Mouse (Mus musculus): ENCODE measurements around the gene Ciao2b. TPM values are rescaled to one million over a fixed set of nuclear protein-coding genes. Genes with fewer than 3 reads are reported as not detected.
A peak's percentile ranks its signal among the peaks of the same experiment; 100 is the strongest.

Ciao2b gene
- polyA plus RNA-seq, 1 experiment from 2014 or later: 98.9 TPM

GRCm38 (mm10) chr8:104631975-104632374, 9.8 kb downstream of the Ciao2b start:
- Histone ChIP-seq H3K4me1 (peaks cover 14% of the 10 kb centered on the region), H3K36me3 (0 out of 2 replicates have a peak, but pooled peaks cover 12% of the 10 kb centered on the region), H3K9me3 (replicated peaks) (no peaks in the 10 kb centered on the region), H3K9ac (no peak overlapping the region), H3K27ac (no peak overlapping the region), H3K4me2 (replicated peaks) (peak overlapping the region; percentile 80; the same call in 1 of the 2 replicates), H3K27me3 (peaks cover 42% of the 10 kb centered on the region), H3K4me3 (no peak overlapping the region)
- no peak for ATAC-seq (ENCODE audit: low FRiP score)
- 35% methylated on average over 5 of the region's 5 CpGs for WGBS

GRCm38 (mm10) chr8:104630981-104631663, 10.6 kb downstream of the Ciao2b start, which contains the start of gene Rrad:
TSS of gene Rrad (minus strand) at chr8:104631327.
- peaks cover 14% of the 10 kb centered on the region for H3K4me1 ChIP-seq
- peak within 1 kb of the TSS; percentile 38 for H3K4me3 ChIP-seq
- H3K36me3 ChIP-seq: 0 out of 2 replicates have a peak, but pooled peaks cover 9% of the 10 kb centered on the region
- no peaks in the 10 kb centered on the region for H3K9me3 ChIP-seq (replicated peaks)
- ATAC-seq (ENCODE audit: low FRiP score): peak; percentile 59
- WGBS: under 1% methylated on average over 28 of the region's 28 CpGs
- H3K27ac ChIP-seq: no peak within 1 kb of the TSS
- peak within 1 kb of the TSS; percentile 58 for H3K9ac ChIP-seq
- H3K27me3 ChIP-seq: peaks cover 42% of the 10 kb centered on the region
- peak within 1 kb of the TSS; percentile 80 for H3K4me2 ChIP-seq (replicated peaks)

- 1% methylated on average over 36 of the region's 36 CpGs for WGBS
- Histone ChIP-seq H3K9ac (peak overlapping the region; percentile 58), H3K27me3 (peaks cover 42% of the 10 kb centered on the region), H3K27ac (no peak overlapping the region), H3K4me1 (peaks cover 14% of the 10 kb centered on the region), H3K9me3 (replicated peaks) (no peaks in the 10 kb centered on the region), H3K4me3 (peak overlapping the region; percentile 38), H3K4me2 (replicated peaks) (peak overlapping the region; percentile 80), H3K36me3 (0 out of 2 replicates have a peak, but pooled peaks cover 5% of the 10 kb centered on the region)
- ATAC-seq (ENCODE audit: low FRiP score): peak; percentile 24; the same call in 1 of the 2 replicates
Measured at GRCm38 (mm10) chr8:104630574-104630973, 11.2 kb downstream of the Ciao2b start.

- H3K9me3 ChIP-seq (replicated peaks): no peaks in the 10 kb centered on the region
- WGBS: 38% methylated on average over 8 of the region's 8 CpGs
- H3K27me3 ChIP-seq: peaks cover 42% of the 10 kb centered on the region
- ATAC-seq (ENCODE audit: low FRiP score): no peak
- H3K27ac ChIP-seq: no peak overlapping the region
- H3K9ac ChIP-seq: no peak overlapping the region
- H3K4me1 ChIP-seq: peaks cover 14% of the 10 kb centered on the region
- peak overlapping the region; percentile 80 for H3K4me2 ChIP-seq (replicated peaks)
- 0 out of 2 replicates have a peak, but pooled peaks cover under 1% of the 10 kb centered on the region for H3K36me3 ChIP-seq
- H3K4me3 ChIP-seq: no peak overlapping the region
Measured at GRCm38 (mm10) chr8:104630111-104630479, 11.7 kb downstream of the Ciao2b start.

GRCm38 (mm10) chr8:104629306-104630110, 12.3 kb downstream of the Ciao2b start:
- H3K36me3 ChIP-seq: no peaks in the 10 kb centered on the region
- H3K27me3 ChIP-seq: peaks cover 42% of the 10 kb centered on the region
- H3K4me1 ChIP-seq: peaks cover 14% of the 10 kb centered on the region
- no peak for ATAC-seq (ENCODE audit: low FRiP score)
- H3K9ac ChIP-seq: no peak overlapping the region
- no peak overlapping the region for H3K27ac ChIP-seq
- no peak overlapping the region for H3K4me3 ChIP-seq
- no peaks in the 10 kb centered on the region for H3K9me3 ChIP-seq (replicated peaks)
- WGBS: 77% methylated on average over 22 of the region's 22 CpGs
- no peak overlapping the region for H3K4me2 ChIP-seq (replicated peaks)

GRCm38 (mm10) chr8:104628402-104628801, 13.4 kb downstream of the Ciao2b start:
- WGBS: 94% methylated on average over 21 of the region's 21 CpGs
- peaks cover 14% of the 10 kb centered on the region for H3K4me1 ChIP-seq
- H3K27ac ChIP-seq: no peak overlapping the region
- no peak overlapping the region for H3K9ac ChIP-seq
- no peak for ATAC-seq (ENCODE audit: low FRiP score)
- no peaks in the 10 kb centered on the region for H3K36me3 ChIP-seq
- H3K27me3 ChIP-seq: peaks cover 42% of the 10 kb centered on the region
- no peak overlapping the region for H3K4me3 ChIP-seq
- H3K9me3 ChIP-seq (replicated peaks): no peaks in the 10 kb centered on the region
- H3K4me2 ChIP-seq (replicated peaks): no peak overlapping the region

- no peak overlapping the region for H3K4me2 ChIP-seq (replicated peaks)
- 74% methylated on average over 4 of the region's 4 CpGs for WGBS
- no peak overlapping the region for H3K4me3 ChIP-seq
- H3K9ac ChIP-seq: no peak overlapping the region
- H3K27me3 ChIP-seq: peaks cover 38% of the 10 kb centered on the region
- H3K9me3 ChIP-seq (replicated peaks): no peaks in the 10 kb centered on the region
- peaks cover 14% of the 10 kb centered on the region for H3K4me1 ChIP-seq
- H3K27ac ChIP-seq: no peak overlapping the region
- no peak for ATAC-seq (ENCODE audit: low FRiP score)
- no peaks in the 10 kb centered on the region for H3K36me3 ChIP-seq
Measured at GRCm38 (mm10) chr8:104627065-104627740, 14.6 kb downstream of the Ciao2b start.

GRCm38 (mm10) chr8:104624161-104624560, 17.6 kb downstream of the Ciao2b start, which contains the start of gene Cdh16:
TSS of gene Cdh16 (minus strand) at chr8:104624396.
- 72% methylated on average over 6 of the region's 6 CpGs for WGBS
- no peaks in the 10 kb centered on the region for H3K9me3 ChIP-seq (replicated peaks)

GRCm38 (mm10) chr8:104620765-104621164, 21.0 kb downstream of the Ciao2b start:
- no peaks in the 10 kb centered on the region; the same call in 1 of the 2 replicates for H3K27me3 ChIP-seq
- 80% methylated on average over 5 of the region's 5 CpGs for WGBS
- H3K4me3 ChIP-seq: no peak overlapping the region
- H3K27ac ChIP-seq: no peak overlapping the region
- no peaks in the 10 kb centered on the region for H3K36me3 ChIP-seq
- no peaks in the 10 kb centered on the region for H3K4me1 ChIP-seq
- H3K9ac ChIP-seq: no peak overlapping the region
- no peak overlapping the region for H3K4me2 ChIP-seq (replicated peaks)
- no peak for ATAC-seq (ENCODE audit: low FRiP score)
- no peaks in the 10 kb centered on the region for H3K9me3 ChIP-seq (replicated peaks)

More at GRCm38 (mm10) chr8:104624161-104624560, 17.6 kb downstream of the Ciao2b start, which contains the start of gene Cdh16:
- no peak for ATAC-seq (ENCODE audit: low FRiP score)
- no peak within 1 kb of the TSS for H3K27ac ChIP-seq
- H3K27me3 ChIP-seq: peaks cover 8% of the 10 kb centered on the region
- H3K4me3 ChIP-seq: no peak within 1 kb of the TSS
- H3K9ac ChIP-seq: no peak within 1 kb of the TSS
- H3K4me2 ChIP-seq (replicated peaks): no peak within 1 kb of the TSS
- no peaks in the 10 kb centered on the region for H3K36me3 ChIP-seq
- H3K4me1 ChIP-seq: no peaks in the 10 kb centered on the region

- Histone ChIP-seq H3K4me3 (no peak overlapping the region), H3K4me2 (replicated peaks) (no peak overlapping the region), H3K9me3 (replicated peaks) (no peaks in the 10 kb centered on the region), H3K27me3 (no peaks in the 10 kb centered on the region; the same call in none of the 2 replicates), H3K27ac (no peak overlapping the region), H3K4me1 (0 out of 2 replicates have a peak, but pooled peaks cover 4% of the 10 kb centered on the region), H3K9ac (no peak overlapping the region), H3K36me3 (no peaks in the 10 kb centered on the region)
- WGBS: 71% methylated on average over 4 of the region's 4 CpGs
- no peak for ATAC-seq (ENCODE audit: low FRiP score)
Measured at GRCm38 (mm10) chr8:104613119-104613518, 28.6 kb downstream of the Ciao2b start.

GRCm38 (mm10) chr8:104611613-104612012, 30.2 kb downstream of the Ciao2b start:
- Histone ChIP-seq H3K36me3 (no peaks in the 10 kb centered on the region), H3K27me3 (no peaks in the 10 kb centered on the region; the same call in none of the 2 replicates), H3K4me2 (replicated peaks) (no peak overlapping the region), H3K9ac (no peak overlapping the region), H3K27ac (no peak overlapping the region), H3K4me3 (no peak overlapping the region), H3K9me3 (replicated peaks) (no peaks in the 10 kb centered on the region), H3K4me1 (0 out of 2 replicates have a peak, but pooled peaks cover 4% of the 10 kb centered on the region)
- WGBS: 70% methylated on average over 4 of the region's 4 CpGs
- no peak for ATAC-seq (ENCODE audit: low FRiP score)
